In genomic region chr14:17822754-17823153, GRCm38 (mm10) we compare ENCODE assay signal across 23 mouse cellular contexts.
DNase-seq lines count a peak whose midpoint lies in the region; ATAC-seq lines count a peak whose summit lies in the region.
"Had no signal": no experiment of that assay in that cellular context is flagged by ENCODE, and none has a peak within 500 bp of the region (broad histone marks: within the 10 kb centered on the region; RNA-seq: fewer than 3 reads in every experiment).

No protein-coding gene starts in this region.

- H3K27ac ChIP-seq in limb, embryonic 11.5 days (replicated peaks; ENCODE audit: low read depth, low read length), result no peak overlapping the region
- no peak overlapping the region for H3K27ac ChIP-seq in limb, embryonic 10.5 days
- H3K27ac ChIP-seq: embryonic facial prominence, embryonic 12.5 days; forebrain, embryonic 12.5 days; heart, adult 2 months; heart, embryonic 15.5 days; hindbrain, embryonic 13.5 days; hindbrain, postnatal 0 days; intestine, embryonic 15.5 days had no signal

- WGBS in limb, embryonic 11.5 days, result 86% methylated on average over 7 of the region's 7 CpGs
- 85% methylated on average over 7 of the region's 7 CpGs for WGBS in limb, embryonic 10.5 days

- no peak overlapping the region for H3K9ac ChIP-seq in limb, embryonic 11.5 days (ENCODE audit: low read length)
- H3K9ac ChIP-seq: embryonic facial prominence, embryonic 12.5 days; forebrain, embryonic 12.5 days; heart, embryonic 15.5 days; hindbrain, embryonic 13.5 days; intestine, embryonic 15.5 days had no signal

- no peaks in the 10 kb centered on the region for H3K4me1 ChIP-seq in limb, embryonic 11.5 days (ENCODE audit: control insufficient read depth, insufficient read depth, low read length)
- H3K4me1 ChIP-seq in limb, embryonic 10.5 days, result peaks cover 3% of the 10 kb centered on the region; the same call in 1 of the 2 replicates
- H3K4me1 ChIP-seq: embryonic facial prominence, embryonic 12.5 days; forebrain, embryonic 12.5 days; heart, embryonic 15.5 days; hindbrain, embryonic 13.5 days; intestine, embryonic 15.5 days had no signal

- peak; percentile 19 for DNase-seq in adrenal gland, postnatal 14 days
- no peak for DNase-seq in adrenal gland, postnatal 4 days (ENCODE audit: low spot score in 2 of 2)
- DNase-seq in limb, embryonic 11.5 days (ENCODE audit: low spot score), result peak; percentile 15
- DNase-seq in limb, embryonic 10.5 days (ENCODE audit: low spot score), result no peak
- DNase-seq in R1 (ENCODE audit: low read depth, low spot score), result peak; percentile 1
- DNase-seq in heart, adult 18-20 months, result no peak
- DNase-seq: adrenal gland, adult 8-10 months; cerebellum, adult 11-12 months; cerebellum, adult 9-10 months; cerebellum, postnatal 25 days; gastrocnemius, postnatal 36 days; heart, adult 2 months; heart, postnatal 14 days; kidney, adult 2 months had no signal

- H3K36me3 ChIP-seq in limb, embryonic 11.5 days (ENCODE audit: control insufficient read depth, insufficient read depth, low read length), result no peaks in the 10 kb centered on the region
- H3K36me3 ChIP-seq in limb, embryonic 10.5 days, result no peaks in the 10 kb centered on the region
- H3K36me3 ChIP-seq: embryonic facial prominence, embryonic 12.5 days; forebrain, embryonic 12.5 days; heart, embryonic 15.5 days; hindbrain, embryonic 13.5 days; intestine, embryonic 15.5 days had no signal

- no peak overlapping the region for H3K4me3 ChIP-seq in limb, embryonic 11.5 days (ENCODE audit: low read depth, low read length)
- H3K4me3 ChIP-seq in limb, embryonic 10.5 days, result no peak overlapping the region
- H3K4me3 ChIP-seq: embryonic facial prominence, embryonic 12.5 days; forebrain, embryonic 12.5 days; heart, adult 2 months; heart, embryonic 15.5 days; hindbrain, embryonic 13.5 days; intestine, embryonic 15.5 days had no signal

- H3K9me3 ChIP-seq in limb, embryonic 11.5 days (ENCODE audit: control insufficient read depth, low read length), result no peaks in the 10 kb centered on the region
- H3K9me3 ChIP-seq in limb, embryonic 10.5 days (replicated peaks), result no peaks in the 10 kb centered on the region
- H3K9me3 ChIP-seq: embryonic facial prominence, embryonic 12.5 days; forebrain, embryonic 12.5 days; heart, embryonic 15.5 days; hindbrain, embryonic 13.5 days; intestine, embryonic 15.5 days had no signal

- no peaks in the 10 kb centered on the region for H3K27me3 ChIP-seq in limb, embryonic 11.5 days (ENCODE audit: control insufficient read depth, insufficient read depth, low read length)
- no peaks in the 10 kb centered on the region for H3K27me3 ChIP-seq in limb, embryonic 10.5 days (ENCODE audit: low read depth, poor library complexity, severe bottlenecking)
- H3K27me3 ChIP-seq: embryonic facial prominence, embryonic 12.5 days; forebrain, embryonic 12.5 days; heart, embryonic 15.5 days; hindbrain, embryonic 13.5 days; intestine, embryonic 15.5 days had no signal

- no peak for ATAC-seq in limb, embryonic 11.5 days (ENCODE audit: insufficient number of reproducible peaks, low FRiP score, low TSS enrichment, low read depth)
- no peak for ATAC-seq in cerebellum, adult (ENCODE audit: insufficient number of reproducible peaks, low FRiP score, low TSS enrichment)
- ATAC-seq: forebrain, embryonic 16.5 days; hindbrain, postnatal 0 days; intestine, embryonic 15.5 days had no signal

- no peak overlapping the region for H3K4me2 ChIP-seq in limb, embryonic 11.5 days (ENCODE audit: low read depth, severe bottlenecking)
- H3K4me2 ChIP-seq: embryonic facial prominence, embryonic 12.5 days; forebrain, embryonic 12.5 days; heart, embryonic 11.5 days; heart, embryonic 15.5 days; hindbrain, embryonic 13.5 days; intestine, embryonic 15.5 days had no signal

Comparison
In these comparisons a context has a peak if more than half of its experiments do, and no peak if none do; other contexts are left out.
1. DNase-seq: peak in adrenal gland, postnatal 14 days (single experiment), limb, embryonic 11.5 days (single experiment) and R1 (single experiment); none in adrenal gland, postnatal 4 days (0 of 2), limb, embryonic 10.5 days (single experiment) and heart, adult 18-20 months (0 of 2).